Mouse (Mus musculus): ENCODE data around the gene Gm49337.

Gm49337 gene

GRCm38 (mm10) chr4:116162142-116162541, 11.0 kb upstream of the Gm49337 start:
- no peak for DNase-seq (ENCODE audit: low read depth, low spot score)

GRCm38 (mm10) chr4:116164759-116165554, 8.2 kb upstream of the Gm49337 start:
- no peak for DNase-seq (ENCODE audit: low read depth, low spot score)

- no peak for DNase-seq (ENCODE audit: low read depth, low spot score)
Measured at GRCm38 (mm10) chr4:116165708-116166407, 7.3 kb upstream of the Gm49337 start.

- DNase-seq (ENCODE audit: low read depth, low spot score) = no peak
Measured at GRCm38 (mm10) chr4:116167404-116167803, 5.8 kb upstream of the Gm49337 start, which contains the start of gene Tspan1. TSS of gene Tspan1 (minus strand) at chr4:116167601.

- DNase-seq (ENCODE audit: low read depth, low spot score) = peak; percentile 75
Measured at GRCm38 (mm10) chr4:116168617-116169352, 4.4 kb upstream of the Gm49337 start.

- no peak for DNase-seq (ENCODE audit: low read depth, low spot score)
Measured at GRCm38 (mm10) chr4:116169353-116169672, 3.9 kb upstream of the Gm49337 start.

GRCm38 (mm10) chr4:116173752-116174151, 568 bp downstream of the Gm49337 start:
- DNase-seq (ENCODE audit: low read depth, low spot score) = no peak

- no peak for DNase-seq (ENCODE audit: low read depth, low spot score)
Measured at GRCm38 (mm10) chr4:116174466-116175116, 1.4 kb downstream of the Gm49337 start.

- no peak for DNase-seq (ENCODE audit: low read depth, low spot score)
Measured at GRCm38 (mm10) chr4:116175136-116175535, 2.0 kb downstream of the Gm49337 start.

GRCm38 (mm10) chr4:116175711-116176542, 2.7 kb downstream of the Gm49337 start:
- DNase-seq (ENCODE audit: low read depth, low spot score) = no peak

GRCm38 (mm10) chr4:116176543-116176988, 3.4 kb downstream of the Gm49337 start:
- no peak for DNase-seq (ENCODE audit: low read depth, low spot score)

GRCm38 (mm10) chr4:116177140-116177539, 4.0 kb downstream of the Gm49337 start:
- no peak for DNase-seq (ENCODE audit: low read depth, low spot score)

GRCm38 (mm10) chr4:116182079-116182478, 8.9 kb downstream of the Gm49337 start:
- no peak for DNase-seq (ENCODE audit: low read depth, low spot score)

GRCm38 (mm10) chr4:116182745-116183144, 9.6 kb downstream of the Gm49337 start:
- DNase-seq (ENCODE audit: low read depth, low spot score) = no peak

GRCm38 (mm10) chr4:116185083-116185482, 11.9 kb downstream of the Gm49337 start:
- no peak for DNase-seq (ENCODE audit: low read depth, low spot score)

GRCm38 (mm10) chr4:116192286-116192835, 19.2 kb downstream of the Gm49337 start:
- no peak for DNase-seq (ENCODE audit: low read depth, low spot score)

GRCm38 (mm10) chr4:116193583-116194383, 20.6 kb downstream of the Gm49337 start:
- DNase-seq (ENCODE audit: low read depth, low spot score) = no peak

- peak; percentile 17 for DNase-seq (ENCODE audit: low read depth, low spot score)
Measured at GRCm38 (mm10) chr4:116198422-116198821, 25.2 kb downstream of the Gm49337 start.

- no peak for DNase-seq (ENCODE audit: low read depth, low spot score)
Measured at GRCm38 (mm10) chr4:116204422-116204821, 31.2 kb downstream of the Gm49337 start.

GRCm38 (mm10) chr4:116206531-116206930, 33.3 kb downstream of the Gm49337 start:
- no peak for DNase-seq (ENCODE audit: low read depth, low spot score)

All from CD4-positive, CD25-positive, alpha-beta regulatory T cell, adult 2 months (primary cell).